ENCODE assay signal across 10 mouse cellular contexts in the genomic region with DNA sequence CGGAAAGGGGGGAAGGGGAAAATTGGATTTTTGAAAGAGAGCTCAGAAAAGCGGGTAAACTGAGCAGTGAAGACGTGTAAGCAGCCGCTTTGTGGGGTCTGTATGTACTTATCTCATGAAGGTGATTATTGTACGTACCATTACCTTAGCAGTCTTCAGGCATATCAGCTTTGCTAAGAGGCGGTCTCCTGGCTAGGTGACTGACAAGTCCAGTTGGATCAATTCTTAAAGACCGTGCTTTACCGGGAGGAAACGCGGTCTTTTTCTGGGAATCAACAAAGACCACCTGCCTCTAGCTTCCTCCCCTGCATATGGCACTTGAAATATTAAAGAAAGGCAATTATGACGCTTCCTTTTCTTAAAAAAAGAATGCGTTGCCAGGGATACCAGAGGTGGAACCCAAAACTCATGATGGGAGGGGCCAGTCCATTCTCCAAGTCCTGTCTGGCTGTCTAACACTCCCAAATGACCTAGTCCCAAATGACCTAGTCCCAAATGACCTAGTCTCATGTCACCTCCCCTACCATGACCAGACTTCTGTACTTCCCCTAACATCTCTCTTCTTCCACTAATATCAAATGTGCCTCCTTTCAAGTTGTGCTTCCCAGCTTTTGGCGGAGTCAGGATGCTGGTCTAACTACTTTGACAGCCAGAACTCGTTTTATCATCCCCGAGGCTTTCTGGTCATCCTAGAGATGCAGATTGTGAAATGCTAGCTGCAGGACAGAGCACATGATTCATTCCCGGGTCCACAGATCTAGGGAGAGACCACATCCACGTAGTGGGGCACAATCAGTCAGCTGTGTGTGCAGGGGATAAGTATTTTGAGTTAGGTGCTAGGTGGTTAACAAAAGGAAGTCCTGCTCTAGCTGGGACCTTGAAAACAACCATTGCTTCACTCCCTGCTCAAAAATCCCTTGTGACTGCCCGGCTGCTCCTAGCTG. TPM values are rescaled to one million over a fixed set of nuclear protein-coding genes. Genes with fewer than 3 reads are reported as not detected.
DNase-seq lines count a peak whose midpoint lies in the region; ATAC-seq and TF ChIP-seq lines count a peak whose summit lies in the region.
"Had no signal": no experiment of that assay in that cellular context is flagged by ENCODE, and none has a peak within 500 bp of the region (broad histone marks: within the 10 kb centered on the region; RNA-seq: fewer than 3 reads in every experiment).

No protein-coding gene starts in this region.

- TF ChIP-seq EP300 in liver, postnatal 0 days (IDR thresholded peaks at IDR 0.05; ENCODE audit: low read depth) = no peak

- 50% methylated on average over 18 of the region's 18 CpGs for WGBS in heart, embryonic 11.5 days (ENCODE audit: insufficient replicate concordance)
- 50% methylated on average over 18 of the region's 18 CpGs for WGBS in heart, embryonic 16.5 days
- WGBS in liver, postnatal 0 days (ENCODE audit: insufficient replicate concordance) = 27% methylated on average over 18 of the region's 18 CpGs

- no peak for TF ChIP-seq CTCF in liver, postnatal 0 days (IDR thresholded peaks at IDR 0.05; ENCODE audit: low read depth)

- H3K4me2 ChIP-seq in heart, embryonic 11.5 days = peak overlapping the region; percentile 89
- H3K4me2 ChIP-seq in heart, embryonic 16.5 days (ENCODE audit: low read depth, low read length) = peak overlapping the region; percentile 96
- H3K4me2 ChIP-seq in liver, postnatal 0 days (ENCODE audit: low read depth, low read length) = peak overlapping the region; percentile 84

- H3K27ac ChIP-seq in heart, embryonic 11.5 days (ENCODE audit: low read depth, low read length) = no peak overlapping the region
- no peak overlapping the region for H3K27ac ChIP-seq in heart, embryonic 16.5 days (ENCODE audit: low read length)
- H3K27ac ChIP-seq in liver, postnatal 0 days (ENCODE audit: low read depth) = no peak overlapping the region

- H3K9me3 ChIP-seq in heart, embryonic 11.5 days (replicated peaks; ENCODE audit: control insufficient read depth, low read length) = no peaks in the 10 kb centered on the region
- no peaks in the 10 kb centered on the region for H3K9me3 ChIP-seq in heart, embryonic 16.5 days (replicated peaks; ENCODE audit: control insufficient read depth, low read length)
- H3K9me3 ChIP-seq in liver, postnatal 0 days (ENCODE audit: low read length) = no peaks in the 10 kb centered on the region
- H3K9me3 ChIP-seq: G1E had no signal

- H3K36me3 ChIP-seq in heart, embryonic 11.5 days (ENCODE audit: control insufficient read depth, insufficient read depth, low read length) = no peaks in the 10 kb centered on the region
- no peaks in the 10 kb centered on the region for H3K36me3 ChIP-seq in heart, embryonic 16.5 days (ENCODE audit: control insufficient read depth, insufficient read depth)
- no peaks in the 10 kb centered on the region for H3K36me3 ChIP-seq in liver, postnatal 0 days (replicated peaks; ENCODE audit: insufficient read depth, low read length)
- H3K36me3 ChIP-seq: G1E had no signal

- peak overlapping the region; percentile 63 for H3K4me3 ChIP-seq in heart, embryonic 11.5 days (ENCODE audit: low read depth, low read length)
- peak overlapping the region; percentile 86 for H3K4me3 ChIP-seq in heart, embryonic 16.5 days (ENCODE audit: low read length)
- H3K4me3 ChIP-seq in liver, postnatal 0 days (ENCODE audit: low read depth, low read length) = peak overlapping the region; percentile 56

- no peaks in the 10 kb centered on the region for H3K4me1 ChIP-seq in heart, embryonic 11.5 days (ENCODE audit: control insufficient read depth, insufficient read depth, low read length)
- peaks cover 15% of the 10 kb centered on the region for H3K4me1 ChIP-seq in heart, embryonic 16.5 days (ENCODE audit: control insufficient read depth, insufficient read depth, low read length)
- H3K4me1 ChIP-seq in liver, postnatal 0 days (ENCODE audit: insufficient read depth) = peaks cover 14% of the 10 kb centered on the region

- intact Hi-C loops in heart, postnatal 36 days (cut with DNase I) = loop anchor here (2.0 kb wide), 1 partner anchor 21 kb away; no protein-coding TSS in a partner anchor

- H3K9ac ChIP-seq in heart, embryonic 11.5 days (ENCODE audit: low read depth, low read length) = no peak overlapping the region
- peak overlapping the region; percentile 78 for H3K9ac ChIP-seq in heart, embryonic 16.5 days (ENCODE audit: low read length)
- no peak overlapping the region; the same call in 1 of the 2 replicates for H3K9ac ChIP-seq in liver, postnatal 0 days (replicated peaks)

- no peak for ATAC-seq in heart, embryonic 11.5 days (replicated peaks; ENCODE audit: insufficient number of reproducible peaks, low FRiP score, low TSS enrichment)
- no peak for ATAC-seq in heart, embryonic 16.5 days (replicated peaks; ENCODE audit: extremely low read depth, insufficient read depth, low FRiP score)
- ATAC-seq in liver, postnatal 0 days = no peak

- no peak for DNase-seq in heart, postnatal 36 days
- DNase-seq in adrenal gland, postnatal 10 days = peak; percentile 36
- no peak for DNase-seq in liver, postnatal 0 days
- no peak for DNase-seq in thymus, postnatal 25 days
- no peak for DNase-seq in gastrocnemius, postnatal 10 days
- DNase-seq in B cell, adult 2 months = no peak

- H3K27me3 ChIP-seq in heart, embryonic 11.5 days (ENCODE audit: control insufficient read depth, insufficient read depth, low read length) = peaks cover 28% of the 10 kb centered on the region
- H3K27me3 ChIP-seq in heart, embryonic 16.5 days (ENCODE audit: control insufficient read depth, insufficient read depth, low read length) = peaks cover 12% of the 10 kb centered on the region; the same call in 1 of the 2 replicates
- H3K27me3 ChIP-seq in liver, postnatal 0 days (ENCODE audit: insufficient read depth, low read length) = peaks cover 9% of the 10 kb centered on the region; the same call in 1 of the 2 replicates

RNA-seq across cellular contexts. Expression of a gene that starts 1.3 kb away (rescaled TPM):
- 9.4 and 10.2 TPM in 2 replicates for polyA plus RNA-seq in heart, embryonic 11.5 days (2014; fragmentation: Nextera tagmentation; extraction: Ambion mirVana)
- 10 to 100 TPM; 10.4 to 10.7 TPM for total RNA-seq in heart, postnatal 36 days (2021)
- 10 to 100 TPM; 39.2 to 40.2 TPM for total RNA-seq in adrenal gland, postnatal 10 days (2021)
- polyA plus RNA-seq in heart, embryonic 16.5 days (2015; fragmentation: Nextera tagmentation; extraction: Ambion mirVana) = 11.6 and 13.1 TPM in 2 replicates
- 29.8 and 34.0 TPM in 2 replicates for polyA plus RNA-seq in liver, postnatal 0 days (2015; fragmentation: Nextera tagmentation; extraction: Ambion mirVana)
- total RNA-seq in gastrocnemius, postnatal 10 days (2021) = 1 to 10 TPM; 2.8 TPM
- total RNA-seq: G1E had no signal
- polyA plus RNA-seq: G1E had no signal

RNA-seq across cellular contexts. Expression of a gene that starts 9.6 kb away (rescaled TPM):
- 0.06 TPM in 1 of 2 replicates, not detected in the other for polyA plus RNA-seq in heart, embryonic 11.5 days (2014; fragmentation: Nextera tagmentation; extraction: Ambion mirVana)
- under 1 TPM; 0.06 to 0.08 TPM for total RNA-seq in heart, postnatal 36 days (2021)
- total RNA-seq in adrenal gland, postnatal 10 days (2021) = 1 to 10 TPM; 4.2 to 7.8 TPM
- polyA plus RNA-seq in heart, embryonic 16.5 days (2015; fragmentation: Nextera tagmentation; extraction: Ambion mirVana) = 0.62 and 1.1 TPM in 2 replicates
- 12.1 and 13.2 TPM in 2 replicates for polyA plus RNA-seq in liver, postnatal 0 days (2015; fragmentation: Nextera tagmentation; extraction: Ambion mirVana)
- under 1 TPM; 0.05 to 0.11 TPM for total RNA-seq in gastrocnemius, postnatal 10 days (2021)
- polyA plus RNA-seq: G1E had no signal

RNA-seq across cellular contexts. Expression of a gene that starts 46.9 kb away (rescaled TPM):
- polyA plus RNA-seq in heart, embryonic 11.5 days (2014; fragmentation: Nextera tagmentation; extraction: Ambion mirVana) = 0.33 TPM in 1 of 2 replicates, not detected in the other
- total RNA-seq in heart, postnatal 36 days (2021) = not detected
- total RNA-seq in adrenal gland, postnatal 10 days (2021) = not detected
- not detected in 2 replicates for polyA plus RNA-seq in heart, embryonic 16.5 days (2015; fragmentation: Nextera tagmentation; extraction: Ambion mirVana)
- polyA plus RNA-seq in liver, postnatal 0 days (2015; fragmentation: Nextera tagmentation; extraction: Ambion mirVana) = not detected in 2 replicates
- total RNA-seq in gastrocnemius, postnatal 10 days (2021) = not detected
- total RNA-seq: G1E had no signal
- polyA plus RNA-seq: G1E; large intestine, adult 2 months had no signal

Comparison
In these comparisons a context has a peak if more than half of its experiments do, and no peak if none do; other contexts are left out.
1. RNA of a gene that starts 9.6 kb away (total RNA-seq): 4.2 to 7.8 TPM in adrenal gland, postnatal 10 days; 0.05 to 0.11 TPM in gastrocnemius, postnatal 10 days and 0.06 to 0.08 TPM in heart, postnatal 36 days; every median in the first group is over 4 times any median in the second.
2. Peak in every context shown above with its lines, with median percentiles within 50 percentile points of each other: H3K4me2 ChIP-seq and H3K4me3 ChIP-seq.